Mouse (Mus musculus): ENCODE data around the gene Sart1. TPM values are rescaled to one million over a fixed set of nuclear protein-coding genes. Genes with fewer than 3 reads are reported as not detected.

Sart1 gene
- polyA plus RNA-seq, 1 experiment from 2014 or later, result 87.1 TPM

GRCm38 (mm10) chr19:5335441-5335840 is 53.1 kb downstream of the Sart1 start, which contains the start of gene Catsper1:
TSS of gene Catsper1 (plus strand) at chr19:5335741.
- Histone ChIP-seq H3K4me3 (ENCODE audit: low read depth, low read length) (no peak within 1 kb of the TSS), H3K4me2 (ENCODE audit: low read depth, severe bottlenecking) (no peak within 1 kb of the TSS), H3K9ac (ENCODE audit: low read length) (no peak within 1 kb of the TSS), H3K9me3 (ENCODE audit: control insufficient read depth, low read length) (no peaks in the 10 kb centered on the region), H3K36me3 (ENCODE audit: control insufficient read depth, insufficient read depth, low read length) (no peaks in the 10 kb centered on the region; the same call in 1 of the 2 replicates), H3K27ac (replicated peaks; ENCODE audit: low read depth, low read length) (no peak within 1 kb of the TSS), H3K27me3 (ENCODE audit: control insufficient read depth, insufficient read depth, low read length) (no peaks in the 10 kb centered on the region), H3K4me1 (ENCODE audit: control insufficient read depth, insufficient read depth, low read length) (no peaks in the 10 kb centered on the region)
- WGBS, result 88% methylated on average over 6 of the region's 6 CpGs
- ATAC-seq (ENCODE audit: insufficient number of reproducible peaks, low FRiP score, low TSS enrichment, low read depth) (no peak), DNase-seq (ENCODE audit: low spot score) (no peak)

- Histone ChIP-seq H3K9ac (ENCODE audit: low read length) (no peak overlapping the region), H3K4me3 (ENCODE audit: low read depth, low read length) (no peak overlapping the region), H3K36me3 (ENCODE audit: control insufficient read depth, insufficient read depth, low read length) (no peaks in the 10 kb centered on the region; the same call in 1 of the 2 replicates), H3K4me1 (ENCODE audit: control insufficient read depth, insufficient read depth, low read length) (no peaks in the 10 kb centered on the region), H3K27me3 (ENCODE audit: control insufficient read depth, insufficient read depth, low read length) (no peaks in the 10 kb centered on the region), H3K4me2 (ENCODE audit: low read depth, severe bottlenecking) (no peak overlapping the region), H3K27ac (replicated peaks; ENCODE audit: low read depth, low read length) (no peak overlapping the region), H3K9me3 (ENCODE audit: control insufficient read depth, low read length) (no peaks in the 10 kb centered on the region)
- 78% methylated on average over 5 of the region's 5 CpGs for WGBS
- DNase-seq (ENCODE audit: low spot score) (no peak), ATAC-seq (ENCODE audit: insufficient number of reproducible peaks, low FRiP score, low TSS enrichment, low read depth) (no peak)
Observed at GRCm38 (mm10) chr19:5334741-5335140, 53.8 kb downstream of the Sart1 start.

- no peak overlapping the region for H3K27ac ChIP-seq (replicated peaks; ENCODE audit: low read depth, low read length)
- H3K27me3 ChIP-seq (ENCODE audit: control insufficient read depth, insufficient read depth, low read length), result no peaks in the 10 kb centered on the region
- no peaks in the 10 kb centered on the region for H3K4me1 ChIP-seq (ENCODE audit: control insufficient read depth, insufficient read depth, low read length)
- no peaks in the 10 kb centered on the region for H3K36me3 ChIP-seq (ENCODE audit: control insufficient read depth, insufficient read depth, low read length)
- H3K4me3 ChIP-seq (ENCODE audit: low read depth, low read length), result no peak overlapping the region
- no peak overlapping the region for H3K9ac ChIP-seq (ENCODE audit: low read length)
- no peak for DNase-seq (ENCODE audit: low spot score)
- no peak overlapping the region for H3K4me2 ChIP-seq (ENCODE audit: low read depth, severe bottlenecking)
- WGBS, result 76% methylated on average over 19 of the region's 19 CpGs
- ATAC-seq (ENCODE audit: insufficient number of reproducible peaks, low FRiP score, low TSS enrichment, low read depth), result no peak
- H3K9me3 ChIP-seq (ENCODE audit: control insufficient read depth, low read length), result no peaks in the 10 kb centered on the region
Observed at GRCm38 (mm10) chr19:5327970-5328369, 60.5 kb downstream of the Sart1 start.

Other genes with a start within 250 kb of the Sart1 start
- 29.3 and 34.2 TPM in 2 replicates for gene Pacs1, start 115.6 kb downstream of the Sart1 start, polyA plus RNA-seq (2014; fragmentation: Nextera tagmentation; extraction: Ambion mirVana)
- gene Sf3b2, start 93.2 kb downstream of the Sart1 start, polyA plus RNA-seq (2014; fragmentation: Nextera tagmentation; extraction: Ambion mirVana), result 405 and 414 TPM in 2 replicates
- gene Gal3st3, start 90.4 kb downstream of the Sart1 start, polyA plus RNA-seq (2014; fragmentation: Nextera tagmentation; extraction: Ambion mirVana), result 8.6 and 8.8 TPM in 2 replicates
- gene Catsper1, start 53.0 kb downstream of the Sart1 start, polyA plus RNA-seq (2014; fragmentation: Nextera tagmentation; extraction: Ambion mirVana), result not detected in 2 replicates
- gene Cst6, start 39.1 kb downstream of the Sart1 start, polyA plus RNA-seq (2014; fragmentation: Nextera tagmentation; extraction: Ambion mirVana), result 0.64 and 1.2 TPM in 2 replicates
- 78.9 and 89.3 TPM in 2 replicates for gene Eif1ad, start 22.0 kb downstream of the Sart1 start, polyA plus RNA-seq (2014; fragmentation: Nextera tagmentation; extraction: Ambion mirVana)
- 522 and 532 TPM in 2 replicates for gene Banf1, start 21.5 kb downstream of the Sart1 start, polyA plus RNA-seq (2014; fragmentation: Nextera tagmentation; extraction: Ambion mirVana)
- gene Tsga10ip, start 13.8 kb upstream of the Sart1 start, polyA plus RNA-seq (2014; fragmentation: Nextera tagmentation; extraction: Ambion mirVana), result not detected in 2 replicates
- gene Drap1, start 36.3 kb upstream of the Sart1 start, polyA plus RNA-seq (2014; fragmentation: Nextera tagmentation; extraction: Ambion mirVana), result 216 and 243 TPM in 2 replicates
- gene AI837181, start 36.4 kb upstream of the Sart1 start, polyA plus RNA-seq (2014; fragmentation: Nextera tagmentation; extraction: Ambion mirVana), result 43.8 and 47.7 TPM in 2 replicates
- not detected in 2 replicates for gene Fosl1, start 58.8 kb upstream of the Sart1 start, polyA plus RNA-seq (2014; fragmentation: Nextera tagmentation; extraction: Ambion mirVana)
- 7.9 and 9.2 TPM in 2 replicates for gene Ccdc85b, start 69.2 kb upstream of the Sart1 start, polyA plus RNA-seq (2014; fragmentation: Nextera tagmentation; extraction: Ambion mirVana)
- 113 and 116 TPM in 2 replicates for gene Fibp, start 71.9 kb upstream of the Sart1 start, polyA plus RNA-seq (2014; fragmentation: Nextera tagmentation; extraction: Ambion mirVana)
- gene Ctsw, start 79.8 kb upstream of the Sart1 start, polyA plus RNA-seq (2014; fragmentation: Nextera tagmentation; extraction: Ambion mirVana), result 0.72 and 1.0 TPM in 2 replicates
- 100 and 105 TPM in 2 replicates for gene Efemp2, start 85.3 kb upstream of the Sart1 start, polyA plus RNA-seq (2014; fragmentation: Nextera tagmentation; extraction: Ambion mirVana)
- 37.0 and 39.7 TPM in 2 replicates for gene Mus81, start 99.7 kb upstream of the Sart1 start, polyA plus RNA-seq (2014; fragmentation: Nextera tagmentation; extraction: Ambion mirVana)
- 3,315 and 3,495 TPM in 2 replicates for gene Cfl1, start 101.8 kb upstream of the Sart1 start, polyA plus RNA-seq (2014; fragmentation: Nextera tagmentation; extraction: Ambion mirVana)
- 0.35 TPM in 1 of 2 replicates, not detected in the other for gene 1700020D05Rik, start 115.1 kb upstream of the Sart1 start, polyA plus RNA-seq (2014; fragmentation: Nextera tagmentation; extraction: Ambion mirVana)
- 8.6 and 9.0 TPM in 2 replicates for gene Snx32, start 121.8 kb upstream of the Sart1 start, polyA plus RNA-seq (2014; fragmentation: Nextera tagmentation; extraction: Ambion mirVana)
- gene Ovol1, start 171.9 kb upstream of the Sart1 start, polyA plus RNA-seq (2014; fragmentation: Nextera tagmentation; extraction: Ambion mirVana), result 0.74 and 0.79 TPM in 2 replicates
- gene Ap5b1, start 179.3 kb upstream of the Sart1 start, polyA plus RNA-seq (2014; fragmentation: Nextera tagmentation; extraction: Ambion mirVana), result 1.2 and 1.4 TPM in 2 replicates
- gene Rnaseh2c, start 213.2 kb upstream of the Sart1 start, polyA plus RNA-seq (2014; fragmentation: Nextera tagmentation; extraction: Ambion mirVana), result 173 and 185 TPM in 2 replicates
- gene Kat5, start 221.5 kb upstream of the Sart1 start, polyA plus RNA-seq (2014; fragmentation: Nextera tagmentation; extraction: Ambion mirVana), result 33.6 and 36.6 TPM in 2 replicates
- 40.9 and 41.4 TPM in 2 replicates for gene Rela, start 248.8 kb upstream of the Sart1 start, polyA plus RNA-seq (2014; fragmentation: Nextera tagmentation; extraction: Ambion mirVana)

Measured in limb, embryonic 11.5 days (tissue).